Mouse (Mus musculus): ENCODE results near the gene Lamtor5.

DNA sequence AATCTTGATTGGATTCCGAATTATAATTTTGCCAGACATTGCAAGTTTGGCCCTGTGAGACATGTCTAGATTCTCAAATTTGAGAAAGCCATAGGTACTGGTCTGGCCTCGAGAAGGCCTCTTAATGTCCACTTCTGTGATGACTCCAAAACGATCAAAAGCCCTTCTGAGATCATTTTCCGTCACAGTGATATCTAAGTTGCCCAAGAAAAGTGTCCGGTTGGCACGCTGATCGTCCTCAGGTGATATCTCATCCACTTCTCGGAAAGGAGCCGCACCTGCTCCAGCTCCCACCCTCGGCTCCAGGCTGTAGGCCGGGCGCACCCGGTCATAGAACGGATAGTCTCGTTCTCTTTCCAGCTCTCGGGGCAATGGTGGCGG lies 53.1 kb downstream of the Lamtor5 start:
- no peak for TF ChIP-seq GATA1 (IDR thresholded peaks at IDR 0.05; ENCODE audit: borderline replicate concordance, low read length)
- no peak for TF ChIP-seq FLI1 (IDR thresholded peaks at IDR 0.05; ENCODE audit: low read length)

Measured in megakaryocyte, embryonic 14.5 days (primary cell).